Mouse (Mus musculus): ENCODE measurements at regions not wholly inside any gene's neighbourhood (a gene's known extent, or its start where the extent isn't known, plus 50 kb on each side); places are given as distances from the start of the nearest gene placed in this dataset.

- no peaks in the 10 kb centered on the region for H3K36me3 ChIP-seq (ENCODE audit: control insufficient read depth, insufficient read depth, low read length)
- H3K9me3 ChIP-seq (ENCODE audit: control insufficient read depth, low read length), result no peaks in the 10 kb centered on the region
- no peaks in the 10 kb centered on the region for H3K27me3 ChIP-seq (ENCODE audit: control insufficient read depth, insufficient read depth, low read length)
- ATAC-seq (ENCODE audit: low FRiP score, low TSS enrichment) (no peak), DNase-seq (no peak)
- no peak overlapping the region for H3K9ac ChIP-seq (replicated peaks; ENCODE audit: low read length)
- no peak overlapping the region for H3K4me3 ChIP-seq (replicated peaks; ENCODE audit: low read depth, low read length)
- H3K4me2 ChIP-seq (ENCODE audit: low read length), result no peak overlapping the region
- no peak overlapping the region for H3K27ac ChIP-seq (replicated peaks; ENCODE audit: low read depth, low read length)
- 93% methylated on average over 5 of the region's 5 CpGs for WGBS
- no peaks in the 10 kb centered on the region for H3K4me1 ChIP-seq (ENCODE audit: control insufficient read depth, insufficient read depth, low read length)
These were observed 111.3 kb downstream of the Gm10604 start for GRCm38 (mm10) chr4:11869721-11870120.

GRCm38 (mm10) chr4:11868565-11868964, 112.5 kb downstream of the Gm10604 start:
- Histone ChIP-seq H3K27me3 (ENCODE audit: control insufficient read depth, insufficient read depth, low read length) (no peaks in the 10 kb centered on the region), H3K4me3 (replicated peaks; ENCODE audit: low read depth, low read length) (no peak overlapping the region), H3K27ac (replicated peaks; ENCODE audit: low read depth, low read length) (no peak overlapping the region), H3K4me2 (ENCODE audit: low read length) (no peak overlapping the region), H3K9ac (replicated peaks; ENCODE audit: low read length) (no peak overlapping the region), H3K36me3 (ENCODE audit: control insufficient read depth, insufficient read depth, low read length) (no peaks in the 10 kb centered on the region), H3K4me1 (ENCODE audit: control insufficient read depth, insufficient read depth, low read length) (no peaks in the 10 kb centered on the region), H3K9me3 (ENCODE audit: control insufficient read depth, low read length) (no peaks in the 10 kb centered on the region)
- DNase-seq, result no peak
- WGBS, result 70% methylated on average over 1 of the region's 1 CpGs
- no peak for ATAC-seq (ENCODE audit: low FRiP score, low TSS enrichment)
